Mouse (Mus musculus): Measurements from ENCODE around the gene Gm49345.

The Gm49345 gene

GRCm38 (mm10) chr13:67637294-67638007 lies at the start of gene Gm49345, which contains the start of gene Zfp729a:
Gene Gm49345, minus strand, starts transcription at chr13:67637769.
Gene Zfp729a, minus strand, starts transcription at chr13:67637791.
- in situ Hi-C loops (cut with MboI; ENCODE audit: low pct_unique_long_range_greater_than_20kb in 1 of 2, low sequenced_read_pairs in 2 of 2, unreplicated experiment in 1 of 2) = loop anchor here in 1 of 2 experiments (10.0 kb wide), 1 partner anchor 47 kb away; the partner anchor contains the start of gene Zfp738

- in situ Hi-C loops (cut with MboI; ENCODE audit: low pct_unique_long_range_greater_than_20kb in 1 of 2, low sequenced_read_pairs in 2 of 2, unreplicated experiment in 1 of 2) = loop anchor here in 1 of 2 experiments (10.0 kb wide), 1 partner anchor 52 kb away; the partner anchor contains the start of genes Gm49345 and Zfp729a
Observed at GRCm38 (mm10) chr13:67686971-67687370, 49.4 kb upstream of the Gm49345 start, which contains the start of gene Zfp738. Gene Zfp738, minus strand, starts transcription at chr13:67687071.

GRCm38 (mm10) chr13:67683841-67684240 lies 46.3 kb upstream of the Gm49345 start:
- in situ Hi-C loops (cut with MboI; ENCODE audit: low pct_unique_long_range_greater_than_20kb in 1 of 2, low sequenced_read_pairs in 2 of 2, unreplicated experiment in 1 of 2) = loop anchor here in 1 of 2 experiments (10.0 kb wide), 1 partner anchor 49 kb away; the partner anchor contains the start of genes Gm49345 and Zfp729a

- in situ Hi-C loops (cut with MboI; ENCODE audit: low pct_unique_long_range_greater_than_20kb in 1 of 2, low sequenced_read_pairs in 2 of 2, unreplicated experiment in 1 of 2) = loop anchor here in 1 of 2 experiments (10.0 kb wide), 1 partner anchor 48 kb away; the partner anchor contains the start of genes Gm49345 and Zfp729a
Observed at GRCm38 (mm10) chr13:67682959-67683735, 45.6 kb upstream of the Gm49345 start.

GRCm38 (mm10) chr13:67674902-67675301 lies 37.3 kb upstream of the Gm49345 start:
- in situ Hi-C loops (cut with MboI; ENCODE audit: low pct_unique_long_range_greater_than_20kb in 1 of 2, low sequenced_read_pairs in 2 of 2, unreplicated experiment in 1 of 2) = loop anchor here in 1 of 2 experiments (5.0 kb wide), 1 partner anchor 78 kb away; no protein-coding TSS in a partner anchor

GRCm38 (mm10) chr13:67652496-67652895 lies 14.9 kb upstream of the Gm49345 start:
- in situ Hi-C loops (cut with MboI; ENCODE audit: low pct_unique_long_range_greater_than_20kb in 1 of 2, low sequenced_read_pairs in 2 of 2, unreplicated experiment in 1 of 2) = no loop called here

GRCm38 (mm10) chr13:67610108-67610507 lies 27.5 kb downstream of the Gm49345 start:
- in situ Hi-C loops (cut with MboI; ENCODE audit: low pct_unique_long_range_greater_than_20kb in 1 of 2, low sequenced_read_pairs in 2 of 2, unreplicated experiment in 1 of 2) = no loop called here

- in situ Hi-C loops (cut with MboI; ENCODE audit: low pct_unique_long_range_greater_than_20kb in 1 of 2, low sequenced_read_pairs in 2 of 2, unreplicated experiment in 1 of 2) = no loop called here
Observed at GRCm38 (mm10) chr13:67609066-67609876, 28.3 kb downstream of the Gm49345 start, which contains the start of gene Zfp729b. Gene Zfp729b, minus strand, starts transcription at chr13:67609707.

GRCm38 (mm10) chr13:67572591-67573189 lies 64.9 kb downstream of the Gm49345 start:
- in situ Hi-C loops (cut with MboI; ENCODE audit: low pct_unique_long_range_greater_than_20kb in 1 of 2, low sequenced_read_pairs in 2 of 2, unreplicated experiment in 1 of 2) = no loop called here

GRCm38 (mm10) chr13:67553730-67554129 lies 83.8 kb downstream of the Gm49345 start, which contains the start of gene Zfp748:
Gene Zfp748, minus strand, starts transcription at chr13:67553830.
- in situ Hi-C loops (cut with MboI; ENCODE audit: low pct_unique_long_range_greater_than_20kb in 1 of 2, low sequenced_read_pairs in 2 of 2, unreplicated experiment in 1 of 2) = no loop called here

- in situ Hi-C loops (cut with MboI; ENCODE audit: low pct_unique_long_range_greater_than_20kb in 1 of 2, low sequenced_read_pairs in 2 of 2, unreplicated experiment in 1 of 2) = no loop called here
Observed at GRCm38 (mm10) chr13:67552505-67553346, 84.8 kb downstream of the Gm49345 start.

- in situ Hi-C loops (cut with MboI; ENCODE audit: low pct_unique_long_range_greater_than_20kb in 1 of 2, low sequenced_read_pairs in 2 of 2, unreplicated experiment in 1 of 2) = no loop called here
Observed at GRCm38 (mm10) chr13:67545941-67546340, 91.6 kb downstream of the Gm49345 start.

All from mouse embryonic stem cell (cell line).